Mouse (Mus musculus): Measurements from ENCODE around the gene Gpr83.

DNA sequence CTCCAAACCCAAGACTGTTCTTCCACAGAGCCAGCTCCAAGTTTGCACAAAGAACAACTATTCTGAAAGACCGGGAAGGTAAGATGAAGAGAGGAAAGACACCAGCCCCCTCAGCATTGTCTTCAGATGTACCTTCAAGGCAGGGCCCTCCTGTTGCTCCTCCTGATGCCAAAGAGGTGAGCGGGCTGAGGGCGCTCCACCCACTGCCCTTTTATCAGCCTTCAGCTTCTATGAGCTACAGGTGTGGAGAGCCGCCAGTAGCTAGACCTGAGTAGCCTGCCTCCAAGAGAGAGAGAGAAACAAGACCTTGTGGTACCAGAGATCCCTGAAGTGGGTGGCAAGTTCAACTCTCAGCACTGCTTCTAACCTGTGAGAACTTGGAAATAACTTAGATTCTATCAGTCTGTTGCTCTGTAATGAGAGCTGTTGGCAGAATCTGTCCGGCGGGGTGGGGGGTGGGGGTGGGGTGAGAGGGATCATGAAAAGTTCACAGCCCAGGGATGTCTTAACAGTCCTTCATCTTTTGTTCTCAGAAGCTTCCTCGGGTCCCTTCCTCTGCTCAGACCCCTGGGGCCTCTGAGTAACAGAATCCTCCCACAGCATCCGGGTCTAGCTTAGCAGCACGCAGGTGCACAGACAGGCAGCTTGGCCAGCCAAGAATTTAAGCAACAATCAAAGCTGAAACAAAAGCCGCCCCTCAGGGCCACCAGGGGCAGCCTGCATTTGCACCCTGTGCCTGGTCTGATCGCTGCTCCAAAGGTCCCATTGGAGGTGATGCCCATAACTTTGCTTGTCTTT, 43.8 kb downstream of the Gpr83 start, which contains the start of gene Izumo1r:
- TF ChIP-seq POLR2A (IDR thresholded peaks at IDR 0.05; ENCODE audit: insufficient read depth, low read depth, low read length) (no peak), CTCF (IDR thresholded peaks at IDR 0.05) (no peak)

Measured in heart, adult 2 months (tissue).